Mouse (Mus musculus) left cerebral cortex, adult 11 months (tissue): ENCODE data around the gene Adnp.
"Not testable (repeated sequence)": the region's sequence is repeated elsewhere in the genome, so short reads cannot be mapped to it uniquely, and the experiment has no call there.

Experiments
- DNase-seq: peaks from one replicate; pipeline ENCODE4 v3.0.0; 2022; ENCODE audit warnings: low spot score

Gene Adnp

GRCm38 (mm10) chr2:168205681-168206631 lies 956 bp downstream of the Adnp start:
- peak; percentile 18 for DNase-seq

GRCm38 (mm10) chr2:168205265-168205664 lies 1.6 kb downstream of the Adnp start:
- DNase-seq = peak; percentile 93

- no peak for DNase-seq
Observed at GRCm38 (mm10) chr2:168204476-168204999, 2.4 kb downstream of the Adnp start.

GRCm38 (mm10) chr2:168200014-168200691 lies 6.8 kb downstream of the Adnp start:
- no peak for DNase-seq

GRCm38 (mm10) chr2:168199476-168199875 lies 7.4 kb downstream of the Adnp start:
- no peak for DNase-seq

DNA sequence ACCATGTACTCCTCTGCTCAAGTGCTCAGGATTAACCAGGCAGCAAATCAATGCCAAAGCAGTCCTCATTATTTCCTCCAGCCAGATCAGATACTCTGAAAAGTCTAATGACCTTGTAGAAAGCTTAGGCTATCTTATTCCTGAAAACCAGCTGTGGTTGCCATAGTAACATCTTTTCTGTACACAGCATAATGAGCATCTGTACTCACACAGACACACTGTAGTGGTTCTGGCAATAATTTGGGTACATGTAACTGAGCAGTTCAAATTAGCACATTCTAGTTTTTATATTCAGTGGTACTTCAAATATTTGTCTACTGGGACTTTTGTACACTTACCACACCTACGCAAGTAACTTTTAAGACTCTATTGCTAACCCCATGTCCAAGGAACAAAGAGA lies 8.5 kb downstream of the Adnp start:
- no peak for DNase-seq

- no peak for DNase-seq
Observed at GRCm38 (mm10) chr2:168195721-168196120, 11.2 kb downstream of the Adnp start.

GRCm38 (mm10) chr2:168193685-168194084 lies 13.2 kb downstream of the Adnp start:
- no peak for DNase-seq

DNA sequence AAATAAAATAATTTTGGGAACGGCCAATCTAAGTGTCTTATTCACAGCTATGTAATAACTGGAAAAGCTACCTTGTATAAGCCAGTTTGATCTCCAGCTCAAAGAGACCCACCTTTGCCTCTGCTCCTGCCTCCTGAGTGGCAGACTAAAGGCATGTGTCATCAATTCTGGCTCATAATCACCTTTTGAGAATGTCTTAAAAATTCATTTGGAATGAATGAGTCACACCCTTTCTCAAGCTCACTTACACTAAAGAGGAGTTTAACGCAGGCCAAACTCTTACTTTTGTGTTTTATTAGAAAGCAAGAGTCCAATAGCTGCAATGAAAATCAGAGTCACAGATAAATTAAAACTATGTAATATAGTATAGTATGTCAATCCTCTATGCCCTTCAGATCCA lies 15.1 kb downstream of the Adnp start:
- no peak for DNase-seq

DNA sequence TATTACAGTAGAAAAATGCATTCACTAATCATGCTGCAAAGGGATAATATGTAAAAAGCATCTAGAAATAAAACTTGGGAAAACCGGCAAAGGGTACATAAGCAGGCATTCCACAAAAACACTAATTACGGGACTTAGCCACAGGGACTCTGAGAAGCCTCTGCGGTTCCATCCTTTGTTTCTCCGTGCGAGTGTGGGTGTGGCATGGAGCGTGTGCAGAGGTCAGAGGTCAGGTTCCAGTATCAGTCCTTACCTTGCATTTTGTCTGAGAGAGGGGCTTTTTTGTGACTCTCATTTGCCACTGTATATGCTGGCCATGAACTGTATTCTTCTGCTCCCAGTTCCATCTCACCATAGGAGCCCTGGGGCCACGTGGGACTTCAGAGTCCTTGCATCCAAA lies 31.0 kb downstream of the Adnp start:
- DNase-seq = no peak

DNA sequence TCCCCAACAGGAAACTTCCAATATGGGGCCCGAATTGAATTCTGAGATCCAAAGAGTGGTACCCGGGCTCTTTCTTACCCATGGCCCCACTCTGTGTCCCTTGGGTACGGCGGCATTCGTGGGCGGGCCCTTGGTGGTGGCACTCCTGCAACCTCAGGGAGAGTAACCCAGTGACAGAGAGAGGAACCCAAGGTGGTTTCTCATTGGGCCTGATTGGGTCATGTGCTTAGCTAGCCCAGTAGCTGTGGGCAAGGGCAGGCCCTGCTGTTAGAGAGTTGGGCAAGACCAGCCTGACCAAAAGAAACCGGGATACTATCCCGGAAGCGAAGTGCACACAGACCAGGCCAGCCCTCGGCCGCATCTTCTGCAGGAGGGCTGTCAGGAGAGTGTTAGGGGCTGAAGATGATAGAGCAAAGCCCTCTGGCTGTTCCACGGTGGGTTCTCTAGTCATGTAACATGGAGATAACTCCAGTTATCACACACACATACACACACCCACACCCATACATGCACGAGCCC lies 36.7 kb downstream of the Adnp start:
- DNase-seq = peak; percentile 17

GRCm38 (mm10) chr2:168169800-168170113 lies 37.2 kb downstream of the Adnp start:
- no peak for DNase-seq

- no peak for DNase-seq
Observed at GRCm38 (mm10) chr2:168168892-168169799, 37.8 kb downstream of the Adnp start.

DNA sequence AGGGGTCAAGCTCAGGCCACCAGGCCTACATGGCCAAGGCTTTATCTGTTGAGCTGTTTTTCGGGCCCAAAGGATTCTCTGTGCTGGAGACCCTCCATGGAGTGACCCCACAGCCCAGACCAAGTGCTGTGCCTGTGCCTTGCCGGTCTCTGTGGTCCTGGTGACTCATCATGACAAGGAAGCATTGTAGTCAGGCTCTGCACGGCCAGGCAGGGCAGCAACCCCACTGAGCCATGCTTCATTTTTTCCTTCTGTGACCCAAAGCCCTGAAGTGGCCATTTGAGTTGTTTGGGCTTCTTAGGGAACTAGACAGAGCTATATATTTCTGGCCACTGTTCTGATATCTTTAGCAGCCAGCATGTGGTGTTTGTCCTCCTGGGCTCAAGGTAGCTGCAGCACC lies 39.1 kb downstream of the Adnp start:
- DNase-seq = no peak

DNA sequence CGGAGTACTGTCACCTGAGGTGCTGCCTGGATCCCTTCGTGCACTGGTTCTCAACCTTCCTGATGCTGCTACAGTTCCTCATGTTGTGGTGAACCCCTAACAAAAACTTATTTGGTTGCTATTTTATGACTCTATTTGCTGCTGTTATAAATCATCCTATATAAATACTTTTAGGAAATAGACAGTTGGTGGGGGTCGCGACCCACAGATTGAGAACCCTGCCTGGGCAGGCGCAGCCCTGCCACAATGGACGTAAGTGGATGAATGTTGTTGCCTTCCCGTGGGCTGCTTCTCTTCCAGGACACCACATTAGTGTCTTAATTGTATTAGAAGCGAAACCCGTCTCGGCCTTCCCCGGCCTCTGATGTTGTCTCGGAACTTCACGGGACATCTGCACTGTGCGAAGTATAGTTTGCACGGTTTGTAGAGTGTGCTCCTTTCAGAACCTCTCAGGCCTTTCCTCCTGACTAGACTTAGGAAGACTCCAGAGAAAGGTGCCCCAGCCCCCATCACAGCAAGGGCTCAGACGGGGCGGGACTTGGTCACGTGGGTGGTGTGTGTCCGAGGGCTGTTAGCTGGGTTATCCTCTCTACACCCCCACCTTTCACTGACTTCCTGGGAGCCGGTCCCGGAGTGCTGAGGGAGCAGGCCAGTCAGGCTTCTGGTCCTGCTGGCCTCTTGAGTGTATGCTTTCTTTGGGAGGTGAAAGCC lies 40.0 kb downstream of the Adnp start:
- no peak for DNase-seq

- no peak for DNase-seq
Observed at GRCm38 (mm10) chr2:168161978-168162377, 44.9 kb downstream of the Adnp start.

DNA sequence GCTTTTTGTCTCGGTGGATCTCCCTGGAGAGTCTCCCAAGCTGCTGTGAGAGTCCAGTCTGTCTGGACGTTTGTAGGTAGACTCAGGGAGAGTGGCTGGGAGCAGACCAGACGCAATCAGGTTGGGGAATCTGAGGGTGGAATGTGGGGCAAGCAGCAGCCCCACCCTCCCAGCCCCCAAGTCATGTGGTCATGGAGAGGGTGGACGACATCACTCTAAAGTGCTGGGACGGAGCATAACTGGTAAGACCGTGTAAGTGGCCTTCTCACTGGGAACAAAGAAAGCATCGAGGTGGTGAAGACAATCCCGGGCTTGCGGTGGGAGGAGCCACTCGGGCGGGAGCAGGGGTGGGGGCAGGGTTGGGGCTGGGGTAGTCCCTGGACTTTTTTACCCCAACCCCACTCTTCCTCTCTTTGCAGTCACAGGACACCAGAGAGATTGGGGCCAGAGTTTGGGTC lies 45.4 kb downstream of the Adnp start:
- no peak for DNase-seq

DNA sequence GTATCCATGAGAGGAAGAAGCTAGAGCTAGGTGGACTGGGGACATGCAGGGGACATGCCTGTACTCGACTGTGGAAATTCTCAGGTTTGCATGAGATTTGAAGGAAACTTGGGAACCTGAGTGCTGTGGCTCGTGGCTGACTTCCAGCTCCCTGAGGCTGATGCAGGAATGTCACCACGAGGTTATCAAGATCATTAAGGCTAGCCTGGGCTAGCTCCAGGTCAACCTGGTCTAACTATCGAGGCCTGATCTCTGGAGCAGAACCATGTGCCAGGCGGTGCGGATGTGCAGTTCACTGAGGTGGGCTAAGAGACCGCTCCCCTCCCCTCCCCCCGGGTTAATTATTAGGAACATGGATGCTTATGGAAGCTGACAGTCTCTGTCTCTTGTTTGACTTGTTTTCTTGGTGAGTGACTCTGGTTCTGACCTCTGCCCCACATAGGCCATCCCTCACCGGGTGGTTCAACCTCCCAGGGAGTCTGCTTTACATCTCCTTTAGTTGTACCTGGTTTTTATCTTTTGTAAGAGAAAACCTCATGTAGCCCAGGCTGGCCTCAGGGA lies 46.5 kb downstream of the Adnp start:
- DNase-seq = no peak

- no peak for DNase-seq
Observed at GRCm38 (mm10) chr2:168158911-168159711, 47.8 kb downstream of the Adnp start.

DNA sequence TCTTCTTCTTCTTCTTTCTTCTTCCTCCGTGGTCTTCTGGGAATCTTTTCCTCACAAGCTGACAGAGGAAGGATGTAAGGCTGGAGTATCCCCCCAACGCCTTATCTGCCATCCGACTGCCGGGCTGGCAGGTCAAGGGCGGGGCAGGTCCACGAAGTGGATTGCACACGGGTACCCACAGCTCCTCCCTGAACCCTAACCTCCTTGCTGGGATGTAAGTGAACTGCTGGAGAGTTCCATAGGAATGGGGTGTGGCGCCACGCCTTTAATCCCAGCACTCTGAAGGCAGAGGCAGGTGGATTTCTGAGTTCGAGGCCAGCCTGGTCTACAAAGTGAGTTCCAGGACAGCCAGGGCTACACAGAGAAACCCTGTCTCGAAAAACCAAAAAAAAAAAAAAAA lies 48.9 kb downstream of the Adnp start:
- DNase-seq = not testable (repeated sequence)
